8 mouse cellular contexts compared by ENCODE assay signal in the genomic region with DNA sequence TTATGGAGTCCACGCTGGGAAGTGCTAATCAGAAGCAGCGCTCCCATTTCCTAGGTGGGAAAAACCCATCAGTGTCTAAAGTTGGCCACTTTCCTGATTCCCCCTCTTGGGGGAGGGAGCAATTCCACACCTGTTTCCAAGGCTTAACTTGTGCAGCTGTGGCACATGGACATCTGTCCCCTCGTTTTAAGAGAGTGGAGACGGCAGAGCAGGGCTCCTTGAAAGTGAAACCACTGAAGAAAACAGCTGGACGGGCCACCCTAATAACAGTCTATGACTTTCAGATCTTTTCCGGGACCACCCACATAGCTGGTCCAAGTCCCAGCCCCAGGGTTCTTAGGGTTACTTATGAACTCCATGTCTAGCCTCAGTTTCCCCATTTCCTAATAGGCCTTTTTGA.
DNase-seq lines count a peak whose midpoint lies in the region; ATAC-seq lines count a peak whose summit lies in the region.

No protein-coding gene starts in this region.

- no peaks in the 10 kb centered on the region for H3K27me3 ChIP-seq in midbrain, embryonic 10.5 days (ENCODE audit: low read depth, poor library complexity, severe bottlenecking)
- H3K27me3 ChIP-seq in midbrain, embryonic 16.5 days (ENCODE audit: control insufficient read depth, insufficient read depth, low read depth, low read length): no peaks in the 10 kb centered on the region
- no peaks in the 10 kb centered on the region for H3K27me3 ChIP-seq in kidney, embryonic 15.5 days
- H3K27me3 ChIP-seq in stomach, embryonic 14.5 days (ENCODE audit: control insufficient read depth, insufficient read depth, low read length): no peaks in the 10 kb centered on the region

- WGBS in midbrain, embryonic 10.5 days: 37% methylated on average over 6 of the region's 6 CpGs
- WGBS in midbrain, embryonic 16.5 days: 48% methylated on average over 6 of the region's 6 CpGs
- 21% methylated on average over 6 of the region's 6 CpGs for WGBS in kidney, embryonic 15.5 days
- 31% methylated on average over 6 of the region's 6 CpGs for WGBS in stomach, embryonic 14.5 days

- ATAC-seq in midbrain, embryonic 16.5 days: no peak
- no peak for ATAC-seq in kidney, embryonic 15.5 days (replicated peaks; ENCODE audit: low FRiP score)
- ATAC-seq in stomach, embryonic 14.5 days (ENCODE audit: insufficient number of reproducible peaks, insufficient read depth, low FRiP score, low read depth): no peak

- no peak for DNase-seq in midbrain, embryonic 10.5 days (ENCODE audit: low spot score)
- peak; percentile 54 to 63 for DNase-seq in heart, adult 18-20 months
- no peak for DNase-seq in cerebellum, adult 8-10 months
- no peak for DNase-seq in left cerebral cortex, postnatal 4 days
- DNase-seq in thymus, postnatal 0 days (ENCODE audit: low spot score): no peak

- intact Hi-C loops in left cerebral cortex, postnatal 4 days (cut with DNase I): no loop called here

- H3K4me1 ChIP-seq in midbrain, embryonic 10.5 days: peaks cover 71% of the 10 kb centered on the region
- H3K4me1 ChIP-seq in midbrain, embryonic 16.5 days (ENCODE audit: control insufficient read depth, insufficient read depth, low read length): peaks cover 27% of the 10 kb centered on the region
- H3K4me1 ChIP-seq in kidney, embryonic 15.5 days: peaks cover 36% of the 10 kb centered on the region
- peaks cover 28% of the 10 kb centered on the region for H3K4me1 ChIP-seq in stomach, embryonic 14.5 days (ENCODE audit: control insufficient read depth, insufficient read depth, low read length)

- H3K9me3 ChIP-seq in midbrain, embryonic 10.5 days (replicated peaks): no peaks in the 10 kb centered on the region
- H3K9me3 ChIP-seq in midbrain, embryonic 16.5 days (replicated peaks; ENCODE audit: control insufficient read depth, low read length, poor library complexity, severe bottlenecking): no peaks in the 10 kb centered on the region
- H3K9me3 ChIP-seq in kidney, embryonic 15.5 days (replicated peaks): no peaks in the 10 kb centered on the region
- H3K9me3 ChIP-seq in stomach, embryonic 14.5 days (ENCODE audit: control insufficient read depth, low read depth, low read length): no peaks in the 10 kb centered on the region

- peak overlapping the region; percentile 90 for H3K27ac ChIP-seq in midbrain, embryonic 10.5 days (replicated peaks)
- no peak overlapping the region for H3K27ac ChIP-seq in midbrain, embryonic 16.5 days (ENCODE audit: low read length)
- peak overlapping the region; percentile 84 for H3K27ac ChIP-seq in kidney, embryonic 15.5 days
- peak overlapping the region; percentile 91 for H3K27ac ChIP-seq in stomach, embryonic 14.5 days (ENCODE audit: low read length)

- H3K9ac ChIP-seq in midbrain, embryonic 16.5 days (ENCODE audit: low read depth, low read length): no peak overlapping the region
- H3K9ac ChIP-seq in kidney, embryonic 15.5 days: no peak overlapping the region
- no peak overlapping the region for H3K9ac ChIP-seq in stomach, embryonic 14.5 days (replicated peaks; ENCODE audit: low read depth, low read length)

- H3K36me3 ChIP-seq in midbrain, embryonic 10.5 days: peaks cover 4% of the 10 kb centered on the region
- no peaks in the 10 kb centered on the region for H3K36me3 ChIP-seq in midbrain, embryonic 16.5 days (ENCODE audit: control insufficient read depth, insufficient read depth, low read length)
- H3K36me3 ChIP-seq in kidney, embryonic 15.5 days: no peaks in the 10 kb centered on the region
- H3K36me3 ChIP-seq in stomach, embryonic 14.5 days (ENCODE audit: control insufficient read depth, insufficient read depth, low read length): no peaks in the 10 kb centered on the region

- no peak overlapping the region for H3K4me2 ChIP-seq in midbrain, embryonic 16.5 days (ENCODE audit: low read length)
- H3K4me2 ChIP-seq in kidney, embryonic 15.5 days: peak overlapping the region; percentile 12; the same call in 1 of the 2 replicates
- H3K4me2 ChIP-seq in stomach, embryonic 14.5 days (replicated peaks; ENCODE audit: low read depth, low read length): no peak overlapping the region; the same call in 1 of the 2 replicates

- H3K4me3 ChIP-seq in midbrain, embryonic 10.5 days: no peak overlapping the region
- no peak overlapping the region for H3K4me3 ChIP-seq in midbrain, embryonic 16.5 days (ENCODE audit: low read depth, low read length)
- H3K4me3 ChIP-seq in kidney, embryonic 15.5 days (replicated peaks): no peak overlapping the region
- no peak overlapping the region for H3K4me3 ChIP-seq in stomach, embryonic 14.5 days (ENCODE audit: low read depth, low read length)

Comparison
In these comparisons a context has a peak if more than half of its experiments do, and no peak if none do; other contexts are left out.
1. DNase-seq: peak in heart, adult 18-20 months (2 of 2); none in midbrain, embryonic 10.5 days (single experiment), cerebellum, adult 8-10 months (single experiment), left cerebral cortex, postnatal 4 days (single experiment) and thymus, postnatal 0 days (single experiment).